In genomic region chr2:25717222-25717621, GRCm38 (mm10) we compare ENCODE assay signal across 22 mouse cellular contexts. TPM values are rescaled to one million over a fixed set of nuclear protein-coding genes. Genes with fewer than 3 reads are reported as not detected.
A peak's percentile ranks its signal among the peaks of the same experiment; 100 is the strongest.
DNase-seq lines count a peak whose midpoint lies in the region; ATAC-seq lines count a peak whose summit lies in the region.
"Had no signal": no experiment of that assay in that cellular context is flagged by ENCODE, and none has a peak within 500 bp of the region (broad histone marks: within the 10 kb centered on the region; RNA-seq: fewer than 3 reads in every experiment).

No protein-coding gene starts in this region.

- no peak overlapping the region for H3K4me3 ChIP-seq in forebrain, embryonic 15.5 days

- no peaks in the 10 kb centered on the region for H3K4me1 ChIP-seq in forebrain, embryonic 15.5 days

- no peak overlapping the region for H3K9ac ChIP-seq in forebrain, embryonic 15.5 days (replicated peaks)

- no peaks in the 10 kb centered on the region for H3K9me3 ChIP-seq in forebrain, embryonic 15.5 days
- H3K9me3 ChIP-seq: G1E had no signal

- H3K27ac ChIP-seq in forebrain, embryonic 15.5 days (replicated peaks), result no peak overlapping the region

- no peak for ATAC-seq in forebrain, embryonic 15.5 days (replicated peaks)
- ATAC-seq: activated CD4-positive, CD25-positive, alpha-beta regulatory T cell, adult 4 months; CD4-positive, CD25-positive, alpha-beta regulatory T cell, adult 4 months; Patski had no signal

- peak; percentile 7 for DNase-seq in testis, postnatal 10 days (ENCODE audit: low spot score)
- DNase-seq in testis, postnatal 14 days (ENCODE audit: low spot score), result no peak
- peak; percentile 68 for DNase-seq in fat pad, adult 2 months (ENCODE audit: extremely low read depth, low read depth, low spot score)
- peak; percentile 57 for DNase-seq in gonadal fat pad, adult 2 months (ENCODE audit: low read depth)
- no peak for DNase-seq in ovary, postnatal 14 days (ENCODE audit: low spot score)
- DNase-seq: adrenal gland, adult 2 months; adrenal gland, adult 8-10 months; adrenal gland, postnatal 10 days; adrenal gland, postnatal 14 days; adrenal gland, postnatal 25 days; adrenal gland, postnatal 36 days; B cell, adult 2 months; cerebellum, adult 11 months; cerebellum, adult 11-12 months; cerebellum, adult 18-20 months had no signal

- H3K36me3 ChIP-seq in forebrain, embryonic 15.5 days, result no peaks in the 10 kb centered on the region
- H3K36me3 ChIP-seq: G1E had no signal

- H3K27me3 ChIP-seq in forebrain, embryonic 15.5 days, result no peaks in the 10 kb centered on the region
- H3K27me3 ChIP-seq: Patski had no signal

- H3K4me2 ChIP-seq in forebrain, embryonic 15.5 days (replicated peaks), result no peak overlapping the region

RNA-seq across cellular contexts. Expression of gene Bmyc, which starts 10.7 kb away (rescaled TPM):
- polyA plus RNA-seq in gonadal fat pad, adult 2 months (2012; rRNA removed), result 208 and 344 TPM in 2 replicates
- polyA plus RNA-seq in forebrain, embryonic 15.5 days (2015; fragmentation: Nextera tagmentation; extraction: Ambion mirVana), result 115 TPM in 2 replicates
- polyA plus RNA-seq: G1E had no signal

RNA-seq across cellular contexts. Expression of gene Obp2a, which starts 17.4 kb away (rescaled TPM):
- polyA plus RNA-seq in gonadal fat pad, adult 2 months (2012; rRNA removed), result 25.9 and 27.0 TPM in 2 replicates
- polyA plus RNA-seq in forebrain, embryonic 15.5 days (2015; fragmentation: Nextera tagmentation; extraction: Ambion mirVana), result not detected in 2 replicates
- polyA plus RNA-seq: activated CD4-positive, CD25-positive, alpha-beta regulatory T cell, adult 4 months; brain, embryonic 14.5 days; C2C12; CD4-positive, CD25-positive, alpha-beta regulatory T cell, adult 4 months; G1E; Patski had no signal

RNA-seq across cellular contexts. Expression of gene Obp2b, which starts 19.6 kb away (rescaled TPM):
- 0.19 and 0.22 TPM in 2 replicates for polyA plus RNA-seq in gonadal fat pad, adult 2 months (2012; rRNA removed)
- not detected in 2 replicates for polyA plus RNA-seq in forebrain, embryonic 15.5 days (2015; fragmentation: Nextera tagmentation; extraction: Ambion mirVana)
- polyA plus RNA-seq: activated CD4-positive, CD25-positive, alpha-beta regulatory T cell, adult 4 months; adrenal gland, adult 2 months; brain, embryonic 14.5 days; C2C12; CD4-positive, CD25-positive, alpha-beta regulatory T cell, adult 4 months; G1E; Patski had no signal

RNA-seq across cellular contexts. Expression of gene Lcn10, which starts 34.7 kb away (rescaled TPM):
- polyA plus RNA-seq in gonadal fat pad, adult 2 months (2012; rRNA removed), result 996 and 1,118 TPM in 2 replicates
- polyA plus RNA-seq in forebrain, embryonic 15.5 days (2015; fragmentation: Nextera tagmentation; extraction: Ambion mirVana), result not detected in 2 replicates
- polyA plus RNA-seq: activated CD4-positive, CD25-positive, alpha-beta regulatory T cell, adult 4 months; adrenal gland, adult 2 months; brain, embryonic 14.5 days; C2C12; G1E; Patski had no signal

RNA-seq across cellular contexts. Expression of gene Lcn6, which starts 40.6 kb away (rescaled TPM):
- 342 and 466 TPM in 2 replicates for polyA plus RNA-seq in gonadal fat pad, adult 2 months (2012; rRNA removed)
- polyA plus RNA-seq in forebrain, embryonic 15.5 days (2015; fragmentation: Nextera tagmentation; extraction: Ambion mirVana), result not detected in 2 replicates
- polyA plus RNA-seq: activated CD4-positive, CD25-positive, alpha-beta regulatory T cell, adult 4 months; adrenal gland, adult 2 months; brain, embryonic 14.5 days; C2C12; CD4-positive, CD25-positive, alpha-beta regulatory T cell, adult 4 months; G1E; Patski had no signal

Comparison
In these comparisons a context has a peak if more than half of its experiments do, and no peak if none do; other contexts are left out.
1. DNase-seq: peak in testis, postnatal 10 days (single experiment), fat pad, adult 2 months (single experiment) and gonadal fat pad, adult 2 months (single experiment); none in testis, postnatal 14 days (single experiment) and ovary, postnatal 14 days (single experiment).
2. RNA of gene Obp2a, which starts 17.4 kb away (polyA plus RNA-seq): 25.9 to 27.0 TPM in gonadal fat pad, adult 2 months; not detected in forebrain, embryonic 15.5 days; every median in the first group is over 10 times any median in the second.